Mouse (Mus musculus): ENCODE results near the gene Cbx3. TPM values are rescaled to one million over a fixed set of nuclear protein-coding genes. Genes with fewer than 3 reads are reported as not detected.

Cbx3 gene
- 169 and 174 TPM in 2 replicates for polyA plus RNA-seq (2015; fragmentation: Nextera tagmentation; extraction: Ambion mirVana)

DNA sequence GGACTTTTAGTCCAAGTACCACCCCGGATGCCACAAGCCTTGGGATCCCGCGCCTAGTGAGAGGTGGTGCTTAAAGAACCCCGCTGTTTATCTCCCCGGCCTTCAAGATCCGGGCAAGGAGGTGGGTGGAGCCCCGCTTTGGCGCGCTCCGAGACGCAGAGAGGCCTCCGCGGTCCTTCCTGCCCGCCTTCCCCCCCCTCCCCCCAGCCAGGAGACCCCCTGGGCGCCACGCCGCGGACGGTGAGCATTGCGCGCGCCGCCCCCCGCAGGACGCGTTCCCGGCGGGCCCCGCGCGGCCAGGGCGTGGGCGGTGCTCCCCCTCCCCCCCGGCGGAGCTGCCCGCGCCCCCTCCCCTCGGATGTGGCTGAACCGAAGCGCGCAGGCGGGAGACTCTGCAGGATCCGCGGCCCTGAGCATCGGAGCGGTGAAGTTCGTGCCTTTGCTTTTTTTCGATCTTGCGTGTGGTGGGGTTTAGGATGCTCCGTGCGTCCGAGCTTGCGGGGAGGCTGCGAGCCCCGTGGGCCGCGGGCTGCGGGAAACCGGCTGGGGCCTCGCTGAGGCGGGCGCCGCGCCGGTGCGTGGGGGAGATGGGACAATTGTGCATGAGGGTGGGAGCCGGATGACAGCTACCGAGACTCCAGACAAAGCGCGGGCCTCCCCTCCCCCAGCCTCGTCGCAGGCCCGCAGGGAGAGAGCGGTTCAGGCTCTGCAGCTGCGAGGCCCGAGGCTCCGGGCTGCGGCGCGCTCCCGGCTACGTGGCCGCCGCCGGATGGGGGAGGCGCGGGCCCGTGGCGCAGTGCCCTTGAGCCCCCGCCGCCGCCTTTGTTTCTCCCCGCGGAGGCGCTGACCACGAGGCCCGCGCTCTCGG lies at the start of gene Cbx3:
Gene Cbx3 (plus strand): TSS at position 50 of the 868 bp plus-strand sequence.
- no peak for TF ChIP-seq CTCF (IDR thresholded peaks at IDR 0.05; ENCODE audit: low read depth)
- TF ChIP-seq EP300 (IDR thresholded peaks at IDR 0.05; ENCODE audit: low read depth), result no peak
- DNase-seq, result peak; percentile 89
- peak within 1 kb of the TSS; percentile 99 for H3K27ac ChIP-seq (ENCODE audit: low read depth)
- H3K27me3 ChIP-seq (ENCODE audit: insufficient read depth, low read length), result no peaks in the 10 kb centered on the region
- peak within 1 kb of the TSS; percentile 74 for H3K4me2 ChIP-seq (ENCODE audit: low read depth, low read length)
- peak; percentile 70 for ATAC-seq
- peak within 1 kb of the TSS; percentile 94 for H3K9ac ChIP-seq (replicated peaks)
- no peaks in the 10 kb centered on the region for H3K9me3 ChIP-seq (ENCODE audit: low read length)
- H3K36me3 ChIP-seq (replicated peaks; ENCODE audit: insufficient read depth, low read length), result peaks cover 49% of the 10 kb centered on the region
- H3K4me1 ChIP-seq (ENCODE audit: insufficient read depth), result peaks cover 24% of the 10 kb centered on the region
- peak within 1 kb of the TSS; percentile 69 for H3K4me3 ChIP-seq (ENCODE audit: low read depth, low read length)
- under 1% methylated on average over 59 of the region's 99 CpGs for WGBS (ENCODE audit: insufficient replicate concordance)

DNA sequence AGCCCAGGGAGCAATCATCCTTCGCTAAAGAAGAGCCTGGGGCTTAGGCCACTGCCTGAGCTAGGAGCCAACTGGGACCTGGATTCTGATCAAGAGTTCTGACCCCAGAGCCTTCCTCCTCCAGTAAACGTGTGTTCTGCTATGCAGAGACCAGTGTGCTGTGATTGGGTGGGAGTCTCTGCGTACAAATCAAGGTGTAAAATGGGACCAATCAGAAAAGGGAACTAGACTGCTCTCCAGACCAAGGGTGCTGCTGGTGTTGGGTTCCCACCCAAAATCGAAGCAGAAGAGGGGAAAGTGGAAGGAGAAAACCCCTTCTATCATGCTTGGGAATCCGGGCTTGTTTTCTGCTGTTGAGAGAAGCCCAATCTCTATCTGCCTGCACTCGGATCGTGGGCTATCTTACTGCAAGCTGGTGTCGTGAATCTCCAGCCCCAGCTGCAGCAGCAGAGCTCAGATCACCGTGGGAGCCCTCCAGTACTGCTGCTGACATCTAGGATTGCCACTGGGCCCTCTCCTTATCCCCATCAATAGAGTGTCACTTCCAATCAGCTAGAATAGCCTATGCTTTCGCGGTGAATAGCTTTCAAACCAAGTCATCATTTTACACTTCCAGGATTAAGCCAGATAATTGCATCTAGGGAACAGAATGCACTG lies 46.6 kb upstream of the Cbx3 start:
- WGBS (ENCODE audit: insufficient replicate concordance), result 39% methylated on average over 11 of the region's 11 CpGs
- no peak overlapping the region for H3K4me2 ChIP-seq (ENCODE audit: low read depth, low read length)
- H3K27me3 ChIP-seq (ENCODE audit: insufficient read depth, low read length), result no peaks in the 10 kb centered on the region
- ATAC-seq (no peak), DNase-seq (no peak)
- no peak overlapping the region for H3K4me3 ChIP-seq (ENCODE audit: low read depth, low read length)
- TF ChIP-seq EP300 (IDR thresholded peaks at IDR 0.05; ENCODE audit: low read depth), result no peak
- no peaks in the 10 kb centered on the region; the same call in 1 of the 2 replicates for H3K9me3 ChIP-seq (ENCODE audit: low read length)
- H3K4me1 ChIP-seq (ENCODE audit: insufficient read depth), result no peaks in the 10 kb centered on the region
- H3K36me3 ChIP-seq (replicated peaks; ENCODE audit: insufficient read depth, low read length), result no peaks in the 10 kb centered on the region
- H3K9ac ChIP-seq (replicated peaks), result no peak overlapping the region
- no peak overlapping the region for H3K27ac ChIP-seq (ENCODE audit: low read depth)

DNA sequence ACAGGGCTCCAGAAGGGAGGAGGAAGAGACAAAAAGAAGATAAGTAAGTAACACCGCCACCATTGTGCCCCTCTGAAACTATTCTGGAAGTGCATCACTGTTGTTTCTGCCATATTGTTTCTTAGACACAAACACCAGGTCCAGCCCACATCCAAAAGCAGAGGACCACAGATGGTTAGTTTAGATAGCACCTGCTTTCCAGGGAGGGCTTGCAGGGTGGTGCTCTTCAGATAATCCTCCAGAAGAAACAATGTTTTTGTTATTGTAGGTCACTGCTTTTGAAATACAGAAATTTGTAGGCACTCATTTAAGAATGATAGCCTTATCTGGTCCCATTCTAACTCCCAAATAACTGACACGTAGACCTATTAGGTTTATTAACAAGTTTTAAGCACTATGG lies 45.6 kb upstream of the Cbx3 start:
- Histone ChIP-seq H3K9ac (replicated peaks) (no peak overlapping the region), H3K4me1 (ENCODE audit: insufficient read depth) (no peaks in the 10 kb centered on the region), H3K36me3 (replicated peaks; ENCODE audit: insufficient read depth, low read length) (no peaks in the 10 kb centered on the region), H3K9me3 (ENCODE audit: low read length) (no peaks in the 10 kb centered on the region; the same call in 1 of the 2 replicates), H3K27ac (ENCODE audit: low read depth) (no peak overlapping the region), H3K27me3 (ENCODE audit: insufficient read depth, low read length) (no peaks in the 10 kb centered on the region), H3K4me3 (ENCODE audit: low read depth, low read length) (no peak overlapping the region), H3K4me2 (ENCODE audit: low read depth, low read length) (no peak overlapping the region)
- ATAC-seq (no peak), DNase-seq (no peak)
- 0 out of 2 replicates have a peak, but pooled peaks have one; percentile 13 for TF ChIP-seq EP300 (IDR thresholded peaks at IDR 0.05; ENCODE audit: low read depth)
- no peak for TF ChIP-seq CTCF (IDR thresholded peaks at IDR 0.05; ENCODE audit: low read depth)
- WGBS (ENCODE audit: insufficient replicate concordance), result 63% methylated on average over 2 of the region's 2 CpGs

DNA sequence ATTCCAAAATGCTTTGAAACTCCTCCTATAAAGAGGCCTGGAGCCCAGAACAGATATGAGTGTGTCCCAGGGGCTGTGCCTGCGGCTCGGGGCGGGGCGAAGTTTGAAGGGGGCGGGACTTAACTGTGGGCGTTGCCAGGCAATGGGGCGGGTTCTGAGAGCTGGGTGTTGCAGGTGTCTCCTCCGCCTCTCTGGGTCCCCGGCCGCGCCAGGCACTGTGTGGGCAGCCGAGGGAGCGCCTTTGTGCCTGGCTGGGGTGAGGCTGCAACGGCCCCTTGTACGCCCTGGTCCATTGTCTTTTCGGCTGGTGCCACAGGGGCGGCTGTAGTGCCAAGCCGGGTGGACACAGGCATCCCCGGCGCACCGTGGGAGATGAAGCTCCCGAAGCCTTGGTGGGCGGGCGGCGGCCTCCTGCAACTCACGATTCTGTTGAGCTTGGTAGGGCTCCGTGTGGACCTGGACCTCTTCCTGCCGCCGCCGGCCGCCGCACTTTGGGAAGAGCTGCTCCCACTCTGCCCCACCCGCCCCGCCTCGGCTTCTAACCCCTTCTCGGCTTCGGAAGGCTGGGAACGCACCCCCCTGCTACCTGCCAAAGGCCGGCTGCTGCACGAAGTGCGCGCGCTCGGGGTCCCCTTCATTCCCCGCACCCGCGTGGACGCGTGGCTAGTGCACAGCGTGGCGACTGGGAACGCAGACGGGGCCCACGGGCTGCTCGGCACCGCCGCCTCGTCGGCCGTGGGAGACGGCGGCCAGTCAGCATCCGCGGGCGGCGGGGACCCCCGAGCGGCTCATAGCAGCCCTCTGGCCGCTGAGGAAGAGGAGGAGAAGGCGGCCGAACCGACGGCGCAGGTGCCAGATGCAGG lies 37.4 kb upstream of the Cbx3 start, which contains the start of gene Nfe2l3:
Gene Nfe2l3 (plus strand): TSS at position 136 of the 863 bp plus-strand sequence.
- Histone ChIP-seq H3K27me3 (ENCODE audit: insufficient read depth, low read length) (peaks cover 45% of the 10 kb centered on the region), H3K4me3 (ENCODE audit: low read depth, low read length) (peak within 1 kb of the TSS; percentile 47), H3K9ac (replicated peaks) (no peak within 1 kb of the TSS; the same call in 1 of the 2 replicates), H3K9me3 (ENCODE audit: low read length) (no peaks in the 10 kb centered on the region), H3K4me1 (ENCODE audit: insufficient read depth) (peaks cover 13% of the 10 kb centered on the region), H3K4me2 (ENCODE audit: low read depth, low read length) (peak within 1 kb of the TSS; percentile 82), H3K36me3 (replicated peaks; ENCODE audit: insufficient read depth, low read length) (no peaks in the 10 kb centered on the region), H3K27ac (ENCODE audit: low read depth) (no peak within 1 kb of the TSS)
- peak; percentile 90 for DNase-seq
- 3% methylated on average over 70 of the region's 74 CpGs for WGBS (ENCODE audit: insufficient replicate concordance)
- TF ChIP-seq CTCF (IDR thresholded peaks at IDR 0.05; ENCODE audit: low read depth) (no peak), EP300 (IDR thresholded peaks at IDR 0.05; ENCODE audit: low read depth) (no peak)
- peak; percentile 93 for ATAC-seq

DNA sequence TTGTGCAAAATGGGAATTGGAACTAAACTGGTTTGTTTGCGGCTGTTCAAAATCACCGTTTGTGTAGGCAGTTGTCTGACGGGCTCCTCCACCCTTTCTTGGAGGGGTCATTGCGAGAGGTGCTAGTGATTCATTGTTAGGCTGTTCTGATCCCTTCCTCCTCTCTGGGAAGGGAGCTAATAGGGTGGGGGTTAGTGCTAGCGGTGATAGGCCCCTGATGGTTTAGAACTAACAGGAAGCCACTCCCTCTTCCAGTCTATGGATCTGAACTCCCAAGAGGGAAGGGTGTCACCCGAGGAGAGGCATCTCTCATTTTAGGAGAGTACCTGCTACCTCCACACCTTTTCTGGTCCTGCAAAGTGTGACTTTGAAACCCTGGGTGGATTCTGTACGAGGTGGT lies 35.9 kb upstream of the Cbx3 start:
- 35% methylated on average over 7 of the region's 7 CpGs for WGBS (ENCODE audit: insufficient replicate concordance)
- no peak overlapping the region for H3K27ac ChIP-seq (ENCODE audit: low read depth)

More for the DNA sequence above, 35.9 kb upstream of the Cbx3 start:
- H3K36me3 ChIP-seq (replicated peaks; ENCODE audit: insufficient read depth, low read length), result no peaks in the 10 kb centered on the region
- ATAC-seq (no peak), DNase-seq (no peak)
- H3K27me3 ChIP-seq (ENCODE audit: insufficient read depth, low read length), result peaks cover 49% of the 10 kb centered on the region
- H3K9ac ChIP-seq (replicated peaks), result no peak overlapping the region
- 0 out of 2 replicates have a peak overlapping the region, but pooled peaks have one; percentile 13 for H3K4me2 ChIP-seq (ENCODE audit: low read depth, low read length)
- no peaks in the 10 kb centered on the region for H3K9me3 ChIP-seq (ENCODE audit: low read length)
- TF ChIP-seq CTCF (IDR thresholded peaks at IDR 0.05; ENCODE audit: low read depth) (no peak), EP300 (IDR thresholded peaks at IDR 0.05; ENCODE audit: low read depth) (no peak)
- H3K4me1 ChIP-seq (ENCODE audit: insufficient read depth), result peaks cover 19% of the 10 kb centered on the region
- H3K4me3 ChIP-seq (ENCODE audit: low read depth, low read length), result no peak overlapping the region
